Mouse (Mus musculus) spleen, postnatal 36 days (tissue): Measurements from ENCODE around the gene Dmpk.

Experiments used
- DNase-seq, 2 experiments: peaks; one replicate each; pipeline ENCODE4 v3.0.0; 2022; ENCODE audit warnings: low spot score in 2 of 2, mixed read lengths in 1 of 2

Gene Dmpk

GRCm38 (mm10) chr7:19096421-19096976, 12.8 kb downstream of the Dmpk start:
- DNase-seq = no peak

- no peak for DNase-seq
Measured at GRCm38 (mm10) chr7:19097217-19097616, 13.6 kb downstream of the Dmpk start.

GRCm38 (mm10) chr7:19097863-19098262, 14.2 kb downstream of the Dmpk start:
- no peak for DNase-seq

GRCm38 (mm10) chr7:19098811-19099210, 15.2 kb downstream of the Dmpk start:
- no peak for DNase-seq

GRCm38 (mm10) chr7:19100290-19100689, 16.6 kb downstream of the Dmpk start:
- no peak for DNase-seq

- DNase-seq = no peak
Measured at GRCm38 (mm10) chr7:19103741-19104140, 20.1 kb downstream of the Dmpk start.

GRCm38 (mm10) chr7:19104486-19104885, 20.8 kb downstream of the Dmpk start:
- no peak for DNase-seq

- DNase-seq = no peak
Measured at GRCm38 (mm10) chr7:19107436-19107835, 23.8 kb downstream of the Dmpk start.

- no peak for DNase-seq
Measured at GRCm38 (mm10) chr7:19109565-19109964, 25.9 kb downstream of the Dmpk start.

GRCm38 (mm10) chr7:19118028-19118771, 34.6 kb downstream of the Dmpk start, which contains the start of gene Gm4969:
Gene Gm4969, minus strand, starts transcription at chr7:19118368.
- DNase-seq = peak in 1 of 2 experiments; percentile 45

GRCm38 (mm10) chr7:19119083-19119482, 35.4 kb downstream of the Dmpk start:
- no peak for DNase-seq

GRCm38 (mm10) chr7:19119631-19120429, 36.2 kb downstream of the Dmpk start, which contains the start of gene Fbxo46:
Gene Fbxo46, plus strand, starts transcription at chr7:19119859.
- peak; percentile 97 for DNase-seq

GRCm38 (mm10) chr7:19121686-19122085, 38.0 kb downstream of the Dmpk start:
- DNase-seq = no peak

GRCm38 (mm10) chr7:19124713-19125112, 41.1 kb downstream of the Dmpk start:
- no peak for DNase-seq

- no peak for DNase-seq
Measured at GRCm38 (mm10) chr7:19127744-19128143, 44.1 kb downstream of the Dmpk start.

- DNase-seq = no peak
Measured at GRCm38 (mm10) chr7:19129396-19129795, 45.7 kb downstream of the Dmpk start.

GRCm38 (mm10) chr7:19130657-19131056, 47.0 kb downstream of the Dmpk start:
- DNase-seq = no peak

- peak; percentile 89 to 92 for DNase-seq
Measured at GRCm38 (mm10) chr7:19131324-19131848, 47.7 kb downstream of the Dmpk start.

- DNase-seq = no peak
Measured at GRCm38 (mm10) chr7:19136168-19136567, 52.5 kb downstream of the Dmpk start.

- DNase-seq = no peak
Measured at GRCm38 (mm10) chr7:19136673-19137334, 53.2 kb downstream of the Dmpk start.

- DNase-seq = peak; percentile 35 to 37
Measured at GRCm38 (mm10) chr7:19137380-19137779, 53.7 kb downstream of the Dmpk start.
